8 mouse cellular contexts compared by ENCODE assay signal in genomic region chr6:90757427-90757883, GRCm38 (mm10).
DNase-seq lines count a peak whose midpoint lies in the region; ATAC-seq lines count a peak whose summit lies in the region.

No protein-coding gene starts in this region.

- H3K4me1 ChIP-seq in kidney, embryonic 15.5 days, result no peaks in the 10 kb centered on the region
- H3K4me1 ChIP-seq in liver, embryonic 15.5 days (replicated peaks), result peaks cover 29% of the 10 kb centered on the region

- no peak overlapping the region for H3K4me2 ChIP-seq in kidney, embryonic 15.5 days
- peak overlapping the region; percentile 31 for H3K4me2 ChIP-seq in liver, embryonic 15.5 days

- WGBS in kidney, embryonic 15.5 days, result 47% methylated on average over 12 of the region's 12 CpGs
- 40% methylated on average over 12 of the region's 12 CpGs for WGBS in liver, embryonic 15.5 days (ENCODE audit: insufficient replicate concordance)

- no peak overlapping the region for H3K9ac ChIP-seq in kidney, embryonic 15.5 days
- H3K9ac ChIP-seq in liver, embryonic 15.5 days, result no peak overlapping the region

- H3K27ac ChIP-seq in kidney, embryonic 15.5 days, result no peak overlapping the region
- no peak overlapping the region; the same call in 1 of the 2 replicates for H3K27ac ChIP-seq in liver, embryonic 15.5 days (replicated peaks)

- no peaks in the 10 kb centered on the region for H3K36me3 ChIP-seq in kidney, embryonic 15.5 days
- H3K36me3 ChIP-seq in liver, embryonic 15.5 days (replicated peaks), result no peaks in the 10 kb centered on the region
- H3K36me3 ChIP-seq in splenic B cell, adult 2 months (ENCODE audit: control insufficient read depth, insufficient read depth, low read length, poor library complexity, severe bottlenecking), result peaks cover 2% of the 10 kb centered on the region

- H3K27me3 ChIP-seq in kidney, embryonic 15.5 days, result no peaks in the 10 kb centered on the region
- H3K27me3 ChIP-seq in liver, embryonic 15.5 days, result no peaks in the 10 kb centered on the region
- H3K27me3 ChIP-seq in splenic B cell, adult 2 months (ENCODE audit: control insufficient read depth, insufficient read depth, low read length, poor library complexity, severe bottlenecking), result no peaks in the 10 kb centered on the region

- H3K4me3 ChIP-seq in kidney, embryonic 15.5 days (replicated peaks), result no peak overlapping the region
- 0 out of 2 replicates have a peak overlapping the region, but pooled peaks have one; percentile 6 for H3K4me3 ChIP-seq in liver, embryonic 15.5 days (replicated peaks)

- no peak for ATAC-seq in kidney, embryonic 15.5 days (replicated peaks; ENCODE audit: low FRiP score)
- 0 out of 2 replicates have a peak, but pooled peaks have one; percentile 24 for ATAC-seq in liver, embryonic 15.5 days (ENCODE audit: insufficient read depth)
- ATAC-seq in erythroid progenitor cell, adult 5-6 weeks (replicated peaks; ENCODE audit: low FRiP score, poor library complexity, severe bottlenecking), result no peak

- DNase-seq in kidney, adult 9 months, result peak; percentile 34
- DNase-seq in heart, adult 9 months (ENCODE audit: low spot score in 2 of 2), result peak; percentile 62 to 75
- DNase-seq in splenic B cell, adult 2 months (ENCODE audit: low read depth, low spot score), result peak; percentile 88
- no peak for DNase-seq in layer of hippocampus, postnatal 14 days (ENCODE audit: low spot score in 2 of 2)
- DNase-seq in embryo, embryonic 10.5 days (ENCODE audit: low spot score), result no peak

- H3K9me3 ChIP-seq in kidney, embryonic 15.5 days (replicated peaks), result no peaks in the 10 kb centered on the region
- H3K9me3 ChIP-seq in liver, embryonic 15.5 days (replicated peaks), result no peaks in the 10 kb centered on the region

Comparison
In these comparisons a context has a peak if more than half of its experiments do, and no peak if none do; other contexts are left out.
1. DNase-seq: peak in kidney, adult 9 months (single experiment), heart, adult 9 months (2 of 2) and splenic B cell, adult 2 months (single experiment); none in layer of hippocampus, postnatal 14 days (0 of 2) and embryo, embryonic 10.5 days (single experiment).